Mouse (Mus musculus) CD4-positive, CD25-positive, alpha-beta regulatory T cell, adult 4 months (primary cell): ENCODE measurements at regions not wholly inside any gene's neighbourhood (a gene's known extent, or its start where the extent isn't known, plus 50 kb on each side); places are given as distances from the start of the nearest gene placed in this dataset.

Experiments
- ATAC-seq: one replicate; pipeline ENCODE4 v1.8.0; 2017

GRCm38 (mm10) chr5:44416844-44417589, 190.6 kb upstream of the Tapt1 start:
- no peak for ATAC-seq

GRCm38 (mm10) chr5:44414441-44414840, 188.0 kb upstream of the Tapt1 start:
- ATAC-seq, result no peak

- no peak for ATAC-seq
These were observed 176.9 kb upstream of the Tapt1 start for GRCm38 (mm10) chr5:44403300-44403699.

GRCm38 (mm10) chr5:44400573-44401332, 174.3 kb upstream of the Tapt1 start:
- no peak for ATAC-seq

- no peak for ATAC-seq
These were observed 160.9 kb upstream of the Tapt1 start for GRCm38 (mm10) chr5:44387237-44387810.

GRCm38 (mm10) chr5:44386176-44386575, 159.8 kb upstream of the Tapt1 start:
- ATAC-seq, result no peak

- no peak for ATAC-seq
These were observed 156.6 kb upstream of the Tapt1 start for GRCm38 (mm10) chr5:44383049-44383448.

GRCm38 (mm10) chr5:44370006-44370405, 143.6 kb upstream of the Tapt1 start:
- no peak for ATAC-seq

- ATAC-seq, result no peak
These were observed 125.9 kb upstream of the Tapt1 start for GRCm38 (mm10) chr5:44352324-44352723.

- ATAC-seq, result no peak
These were observed 115.1 kb upstream of the Tapt1 start for GRCm38 (mm10) chr5:44341457-44342014.

GRCm38 (mm10) chr5:44338662-44339061, 112.2 kb upstream of the Tapt1 start:
- ATAC-seq, result no peak

- ATAC-seq, result no peak
These were observed 109.3 kb upstream of the Tapt1 start for GRCm38 (mm10) chr5:44335756-44336155.

GRCm38 (mm10) chr5:44319626-44320025, 93.2 kb upstream of the Tapt1 start:
- no peak for ATAC-seq

- ATAC-seq, result no peak
These were observed 80.5 kb upstream of the Tapt1 start for GRCm38 (mm10) chr5:44306769-44307557.

GRCm38 (mm10) chr5:44303886-44304855, 77.7 kb upstream of the Tapt1 start:
- ATAC-seq, result no peak

- peak; percentile 67 for ATAC-seq
These were observed 58.0 kb upstream of the Tapt1 start for GRCm38 (mm10) chr5:44284384-44284783.
